Mouse (Mus musculus) brain, adult 2 months (tissue): ENCODE data around the gene Vasp.

Experiments used
- DNase-seq: peaks from one replicate; pipeline ENCODE4 v3.0.0; 2011; ENCODE audit warnings: low read depth, low spot score

The Vasp gene

GRCm38 (mm10) chr7:19270509-19271237 is 944 bp downstream of the Vasp start:
- no peak for DNase-seq

- peak; percentile 36 for DNase-seq
These were observed 1.7 kb downstream of the Vasp start for GRCm38 (mm10) chr7:19269721-19270441.

DNA sequence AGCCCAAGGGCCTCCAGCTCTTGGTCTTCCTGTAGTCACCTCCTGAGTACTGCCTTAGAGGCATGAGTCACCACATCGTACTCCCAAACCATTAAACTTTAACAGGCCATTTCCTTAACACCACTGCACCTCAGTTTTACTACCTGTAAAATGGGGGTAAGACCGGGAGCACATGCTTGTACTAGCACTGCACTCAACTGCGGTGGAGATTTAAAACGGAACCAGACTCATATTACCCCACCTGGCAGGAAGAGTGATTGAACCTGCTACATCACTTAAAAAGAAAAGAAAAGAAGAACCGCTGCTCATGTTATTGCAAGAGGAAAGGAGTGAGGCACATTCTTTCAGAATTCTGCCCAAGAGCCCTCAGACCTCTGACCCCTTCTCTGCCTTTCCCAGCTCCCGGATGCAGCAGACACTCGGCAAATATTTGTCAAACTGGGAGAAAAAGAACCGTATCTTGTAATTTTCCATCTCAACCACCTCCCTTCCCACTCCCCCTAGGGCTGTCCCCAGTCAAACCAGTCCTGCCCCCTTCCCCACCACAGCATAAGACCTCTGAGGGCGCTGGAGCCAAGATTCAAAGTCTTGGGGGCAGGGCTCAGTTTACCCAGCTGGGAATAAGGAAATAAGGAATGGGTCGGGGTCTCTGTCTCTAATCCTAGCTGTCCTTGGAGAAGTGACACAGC is 2.5 kb downstream of the Vasp start:
- DNase-seq: no peak

DNA sequence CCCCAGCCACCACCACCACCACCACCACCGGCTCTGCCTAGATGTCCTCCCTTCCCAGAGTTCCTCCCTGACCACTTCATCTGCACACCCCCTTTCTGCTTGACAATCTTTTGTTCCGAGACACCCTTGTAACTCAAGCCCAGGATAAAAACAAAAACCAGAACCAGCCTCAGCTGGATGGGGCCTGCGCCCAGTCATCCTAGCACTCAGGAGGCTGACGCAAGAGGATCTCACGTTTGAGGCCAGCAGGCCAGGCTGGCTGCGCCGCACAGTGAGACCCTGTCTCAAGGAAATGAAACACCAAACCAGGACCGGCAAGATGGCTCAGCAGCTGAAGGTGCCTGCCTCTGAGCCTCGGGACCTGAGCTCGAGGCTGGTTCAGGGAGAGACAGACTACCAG is 4.6 kb downstream of the Vasp start:
- no peak for DNase-seq

DNA sequence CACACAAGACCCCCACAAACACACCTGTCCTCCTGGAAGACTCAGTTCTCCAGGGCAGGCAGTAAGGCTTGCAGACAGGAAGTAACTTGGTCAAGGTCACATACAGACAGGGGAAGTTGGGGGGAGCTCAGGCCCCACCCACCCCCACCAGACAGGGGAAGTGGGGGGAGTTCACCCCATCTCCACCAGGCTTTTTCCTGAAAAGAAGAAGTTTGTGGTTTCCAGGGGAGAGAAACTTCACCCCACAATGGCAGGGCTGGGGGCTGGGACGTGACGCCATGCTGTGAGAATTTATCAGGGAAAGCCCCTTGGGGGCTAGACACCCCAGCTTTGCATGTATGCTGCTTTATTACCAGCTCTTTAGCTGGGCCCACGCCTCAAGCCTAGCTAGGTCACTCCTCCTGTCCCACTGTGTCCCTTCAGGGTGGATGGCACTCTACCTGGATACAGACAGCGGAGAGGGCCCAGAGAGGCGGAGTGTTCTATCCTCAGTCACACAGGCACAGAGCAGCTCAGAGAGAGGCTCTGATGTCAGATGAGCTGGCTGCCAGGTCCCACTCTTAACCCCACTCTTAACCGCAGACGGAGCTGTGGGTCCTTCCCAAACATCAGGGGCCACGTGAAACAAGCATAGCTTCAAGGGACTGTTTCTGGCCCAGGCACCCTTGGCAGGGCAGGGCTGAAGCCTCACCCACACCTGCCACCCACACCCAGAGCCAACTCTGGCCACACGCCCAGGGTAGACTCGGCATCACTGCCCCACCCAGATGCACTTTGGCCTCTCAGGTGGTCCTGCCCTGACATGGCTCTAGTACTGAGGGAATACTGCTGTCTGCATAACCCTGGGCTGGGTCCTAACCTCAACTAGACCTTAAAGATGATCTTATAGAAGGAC is 5.4 kb downstream of the Vasp start:
- peak; percentile 27 for DNase-seq

- peak; percentile 45 for DNase-seq
These were observed 6.5 kb downstream of the Vasp start for GRCm38 (mm10) chr7:19265147-19265546.

DNA sequence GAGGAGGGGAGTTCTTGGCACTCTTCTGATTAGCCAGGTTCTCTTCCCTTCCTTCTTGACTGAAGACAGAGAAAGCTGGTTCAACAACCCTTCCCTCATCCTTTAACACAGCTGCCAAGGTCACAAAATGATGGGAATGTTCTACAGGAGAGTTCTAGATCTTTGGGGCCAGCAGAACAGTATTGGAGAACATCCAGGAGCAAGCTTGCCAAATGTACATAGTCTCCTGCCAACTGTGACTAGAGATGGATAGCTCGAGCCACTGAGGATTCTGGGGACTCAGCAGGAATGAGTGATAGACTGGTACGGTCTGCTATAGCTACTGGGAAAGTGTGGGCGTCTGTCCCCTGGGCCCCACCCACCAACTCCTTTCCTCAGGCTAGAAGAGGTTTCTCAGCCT is 13.3 kb downstream of the Vasp start:
- DNase-seq: peak; percentile 53

DNA sequence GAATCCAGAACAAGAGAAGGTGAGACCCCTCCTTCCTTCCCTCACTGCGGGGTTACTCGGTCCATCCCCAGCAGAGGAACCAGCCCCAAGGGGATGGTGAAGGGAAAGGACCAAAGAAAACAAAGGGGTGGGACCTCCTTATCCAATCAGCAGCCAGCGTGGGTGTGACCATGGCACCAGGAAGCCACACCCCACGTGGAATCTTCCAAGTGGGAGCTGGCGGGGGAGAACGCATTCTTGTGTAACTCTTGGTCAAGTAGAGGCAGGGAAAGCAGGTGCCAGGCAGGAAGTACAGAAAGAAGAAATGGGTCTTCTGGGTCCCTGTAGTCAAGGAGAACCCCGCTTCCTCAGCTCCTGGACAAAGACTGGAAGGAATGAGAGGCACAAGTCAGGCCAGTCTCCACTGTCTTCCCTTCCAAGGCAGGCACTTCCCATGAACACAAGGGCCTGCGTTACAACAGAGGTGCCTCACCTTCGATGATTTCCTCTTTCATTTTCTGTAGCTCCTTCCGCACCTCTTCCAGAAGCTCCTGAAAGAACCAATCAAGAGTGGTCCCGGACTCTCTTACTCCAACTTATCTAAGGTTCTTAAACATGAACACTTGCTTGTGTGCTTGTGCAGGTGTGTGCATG is 14.1 kb downstream of the Vasp start:
- peak; percentile 88 for DNase-seq

- no peak for DNase-seq
These were observed 15.1 kb downstream of the Vasp start for GRCm38 (mm10) chr7:19256567-19256966.

- no peak for DNase-seq
These were observed 16.2 kb downstream of the Vasp start for GRCm38 (mm10) chr7:19255395-19255794.

DNA sequence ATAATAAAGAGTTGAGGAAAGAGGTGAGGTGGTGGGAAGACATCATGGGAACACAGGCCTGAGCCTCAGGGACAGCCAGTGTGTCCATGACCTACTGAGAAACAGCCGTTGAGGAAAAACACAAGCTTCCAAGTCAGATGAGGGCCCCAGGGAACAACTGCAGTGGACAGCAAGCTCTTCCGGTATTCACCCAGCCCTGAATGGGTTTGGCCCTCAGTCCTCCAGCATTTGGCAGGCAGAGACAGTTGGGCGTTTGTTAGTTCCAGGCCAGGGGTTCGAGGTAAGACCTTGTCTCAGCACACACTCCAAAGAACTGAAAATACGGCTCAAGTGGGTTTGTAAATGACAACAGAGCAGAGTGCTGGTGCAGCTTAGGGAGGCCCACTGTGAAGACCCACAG is 18.2 kb downstream of the Vasp start:
- no peak for DNase-seq

GRCm38 (mm10) chr7:19252078-19252477 is 19.5 kb downstream of the Vasp start:
- no peak for DNase-seq

DNA sequence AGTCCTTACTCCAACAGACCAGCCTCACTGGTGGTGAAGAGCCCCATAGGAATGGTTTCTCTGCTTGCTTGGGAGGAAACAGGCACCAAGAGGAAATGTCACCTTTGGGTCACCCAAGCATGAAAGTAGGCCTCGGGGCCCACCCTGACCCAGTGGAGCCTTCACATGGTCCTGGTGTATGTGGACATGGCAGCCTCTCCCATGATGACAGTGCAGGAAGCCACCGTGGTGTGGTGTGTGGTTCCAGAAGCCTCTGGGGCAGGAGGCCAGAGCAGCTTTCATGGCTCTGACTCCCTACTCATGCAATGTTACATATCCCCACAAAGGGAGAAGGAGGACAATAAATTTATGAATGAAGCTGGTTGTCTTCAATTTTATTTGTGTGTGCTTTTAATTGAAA is 24.1 kb downstream of the Vasp start:
- no peak for DNase-seq

DNA sequence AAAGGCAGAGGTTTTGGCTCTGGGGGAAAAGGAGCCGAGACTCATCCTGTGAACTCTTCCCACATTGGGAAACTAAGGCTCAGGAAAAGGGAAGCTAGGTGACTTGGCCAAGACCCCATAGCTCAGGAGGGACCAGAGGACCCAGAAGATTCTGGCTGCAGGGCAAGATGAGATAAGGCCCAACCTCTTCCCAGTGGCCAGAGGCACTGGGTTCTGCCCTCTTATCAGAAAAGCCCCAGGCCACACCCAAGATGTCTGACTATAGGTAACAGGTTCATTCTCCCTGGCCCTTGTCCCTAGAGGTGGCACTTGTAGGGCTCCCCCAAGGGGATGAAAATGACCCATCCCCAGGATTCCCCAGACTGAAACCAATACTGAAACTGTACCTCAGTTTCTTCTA is 24.8 kb downstream of the Vasp start:
- no peak for DNase-seq

DNA sequence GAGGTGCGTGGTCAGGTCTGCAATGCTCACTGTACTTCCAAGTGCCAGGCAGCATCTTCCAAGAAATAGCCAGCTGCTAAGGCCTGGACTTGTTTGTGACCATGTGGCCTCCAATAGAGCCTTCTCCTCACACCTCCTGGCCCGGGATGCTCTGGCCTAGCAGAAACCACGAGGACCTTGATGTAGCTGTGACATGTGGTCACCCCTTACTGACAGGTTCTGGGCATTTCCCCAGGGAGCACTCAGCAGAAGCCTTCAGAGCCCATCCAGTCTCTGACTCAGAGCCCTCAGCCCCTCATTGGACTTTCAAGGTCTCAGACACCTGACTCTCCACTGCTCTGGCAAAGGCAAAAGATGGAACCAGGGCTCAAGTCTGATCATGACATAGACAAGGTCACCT is 26.5 kb downstream of the Vasp start:
- DNase-seq: no peak

DNA sequence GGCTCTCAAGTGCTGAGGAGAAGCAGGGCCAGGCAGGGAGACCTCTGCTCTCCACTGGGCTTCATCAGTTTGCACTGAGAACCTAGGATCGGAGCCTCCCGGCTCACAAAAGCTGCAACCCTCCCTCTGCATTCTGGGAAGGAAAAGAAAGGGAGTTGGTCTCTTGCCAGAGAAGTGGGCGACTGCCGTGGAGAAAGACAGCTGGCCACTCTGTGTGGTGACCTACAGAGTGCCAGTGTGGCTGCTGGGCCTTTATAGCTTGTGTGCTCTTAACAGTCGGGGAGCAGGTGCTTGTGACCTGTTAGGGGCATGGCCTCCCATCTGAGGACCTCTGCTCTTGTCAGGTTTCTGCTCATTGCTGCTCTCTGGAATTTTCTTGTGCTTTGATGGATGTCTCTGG is 27.8 kb downstream of the Vasp start:
- peak; percentile 68 for DNase-seq

GRCm38 (mm10) chr7:19242005-19242404 is 29.6 kb downstream of the Vasp start:
- no peak for DNase-seq

DNA sequence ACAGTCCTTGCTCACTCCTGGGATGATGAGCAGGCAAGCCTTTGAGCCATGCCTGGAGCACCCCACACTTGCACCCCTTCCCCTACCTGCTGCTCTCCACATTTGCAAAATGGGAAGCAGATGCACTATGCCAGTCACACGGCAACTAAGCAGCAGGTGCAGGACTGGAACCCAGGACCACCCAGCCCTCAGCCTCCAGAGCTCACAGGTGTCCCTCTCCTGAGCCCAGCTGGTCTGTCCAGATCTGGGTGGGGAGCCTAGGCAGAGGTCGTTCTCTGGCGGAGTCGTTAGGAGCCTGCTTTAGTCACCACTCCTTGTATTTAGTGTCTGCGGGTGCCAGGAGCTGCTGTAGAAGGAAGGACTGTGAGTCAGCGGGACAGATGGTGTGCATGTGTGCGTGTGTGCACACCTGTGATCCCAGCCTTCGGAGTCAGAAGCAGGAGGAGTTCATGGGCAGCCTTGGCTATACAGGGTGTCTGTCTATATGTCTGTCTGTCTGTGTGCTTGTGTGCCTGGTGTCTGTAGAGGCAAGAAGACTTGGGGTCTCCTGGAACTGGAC is 30.6 kb downstream of the Vasp start:
- peak; percentile 86 for DNase-seq

DNA sequence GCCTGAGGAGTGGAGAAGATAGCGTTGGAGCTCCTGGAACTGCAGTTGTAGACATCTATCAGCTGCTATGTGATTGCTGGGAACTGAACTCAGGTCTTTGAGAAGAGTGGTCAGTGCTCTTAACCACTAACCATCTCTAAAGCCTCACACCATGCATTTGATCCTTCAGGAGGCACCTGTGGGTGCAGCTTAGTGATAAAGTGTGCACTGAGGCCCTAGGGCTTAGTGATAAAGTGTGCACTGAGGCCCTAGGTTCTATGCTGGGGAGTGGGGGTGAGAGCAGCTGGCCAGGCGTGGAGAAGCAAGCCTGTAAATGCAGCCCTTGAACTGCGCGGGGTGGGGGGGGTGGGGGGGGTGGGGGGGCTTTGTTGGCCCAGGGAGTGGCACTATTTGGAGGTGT is 31.6 kb downstream of the Vasp start:
- no peak for DNase-seq

DNA sequence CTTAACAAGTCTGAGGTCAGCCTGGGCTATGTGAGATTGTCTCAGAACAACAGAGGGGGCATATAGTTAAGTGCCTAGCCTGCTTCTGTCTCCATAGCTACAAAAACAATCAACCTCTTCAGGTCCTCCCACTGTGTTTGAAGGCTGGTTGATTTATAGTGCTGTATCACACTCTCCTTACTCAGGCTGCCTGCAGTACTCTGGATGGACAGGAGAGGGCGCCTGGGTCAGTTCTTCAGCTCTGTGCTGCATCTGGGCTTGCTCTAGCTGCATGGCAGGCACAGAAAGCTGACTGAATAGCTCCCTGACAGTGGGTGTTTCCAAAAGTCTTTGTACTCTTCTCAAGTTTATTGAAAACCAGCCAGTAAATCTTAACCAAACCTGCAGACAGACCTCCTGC is 32.2 kb downstream of the Vasp start:
- DNase-seq: peak; percentile 93

DNA sequence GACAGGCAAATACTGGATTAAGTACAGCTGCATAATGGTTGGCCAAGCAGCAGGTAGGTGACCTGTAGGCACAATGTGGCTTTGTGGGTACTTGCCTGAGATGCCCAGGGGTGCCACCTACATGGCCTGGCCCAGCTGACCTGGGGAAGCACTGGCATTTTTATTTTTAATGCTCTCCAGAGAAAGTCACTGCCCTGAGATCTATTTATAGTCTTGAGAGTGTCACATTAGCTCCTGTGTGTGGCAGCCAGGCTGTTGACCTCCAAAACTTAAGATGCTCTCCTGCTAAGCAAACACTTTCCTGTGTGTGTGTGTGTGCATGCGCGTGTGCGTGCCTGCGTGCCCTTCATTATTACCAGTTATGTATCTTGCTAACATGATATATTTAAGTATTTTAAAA is 33.3 kb downstream of the Vasp start:
- DNase-seq: no peak
